Mouse (Mus musculus) adrenal gland, postnatal 4 days (tissue): Measurements from ENCODE around the gene Atg14. TPM values are rescaled to one million over a fixed set of nuclear protein-coding genes. Genes with fewer than 3 reads are reported as not detected.
"Not testable (repeated sequence)": the region's sequence is repeated elsewhere in the genome, so short reads cannot be mapped to it uniquely, and the experiment has no call there.

Experiments used
- DNase-seq, 2 experiments: peaks; one replicate each; pipeline ENCODE4 v3.0.0; 2021 to 2022; ENCODE audit warnings: low spot score in 2 of 2, mixed read lengths in 2 of 2
- total RNA-seq, 2 experiments: library from RNA; stranded (reverse); gene quantifications; 2 replicates each; pipeline ENCODE4 v1.2.3; 2021

The Atg14 gene
- total RNA-seq, 2 experiments from 2014 or later, result 20.9 to 24.9 TPM

DNA sequence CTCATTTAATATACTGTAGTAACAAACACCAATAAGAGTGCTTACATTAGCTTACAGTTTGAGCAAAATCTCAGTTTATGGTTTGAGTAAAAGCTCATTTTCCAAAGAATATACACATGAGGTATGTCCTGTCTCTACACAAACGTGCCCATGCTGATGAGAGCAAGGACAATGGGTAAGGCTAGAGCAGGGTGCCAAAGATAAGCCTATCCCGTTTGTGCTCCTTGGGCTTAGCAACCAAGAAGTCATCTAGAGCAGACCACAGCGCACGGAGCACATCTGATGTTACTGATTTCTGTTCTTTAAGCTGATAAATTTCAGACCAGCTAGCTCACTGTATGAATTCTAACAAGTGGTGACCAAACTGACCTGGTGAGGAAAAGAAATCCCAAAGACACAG, 25.6 kb downstream of the Atg14 start:
- DNase-seq, result no peak

DNA sequence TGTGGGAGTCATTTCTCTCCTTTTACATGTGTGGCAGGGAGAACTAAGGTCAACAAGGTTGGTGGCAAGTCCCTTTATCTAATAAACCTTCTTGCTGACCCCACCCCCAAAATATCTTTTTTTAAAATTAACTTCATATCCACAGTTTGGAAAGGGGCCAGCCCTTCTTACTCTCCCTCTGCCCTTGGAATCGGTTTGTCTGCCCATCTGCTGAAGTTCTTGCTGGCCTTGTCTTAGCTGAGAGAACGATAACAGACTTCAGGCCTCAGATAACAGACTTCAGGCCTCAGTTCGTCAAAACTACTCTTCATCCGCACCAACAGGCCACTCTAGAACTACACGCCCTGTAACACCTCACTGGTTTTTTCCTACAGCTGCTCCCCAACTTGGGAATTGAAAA, 26.2 kb downstream of the Atg14 start:
- DNase-seq, result no peak

DNA sequence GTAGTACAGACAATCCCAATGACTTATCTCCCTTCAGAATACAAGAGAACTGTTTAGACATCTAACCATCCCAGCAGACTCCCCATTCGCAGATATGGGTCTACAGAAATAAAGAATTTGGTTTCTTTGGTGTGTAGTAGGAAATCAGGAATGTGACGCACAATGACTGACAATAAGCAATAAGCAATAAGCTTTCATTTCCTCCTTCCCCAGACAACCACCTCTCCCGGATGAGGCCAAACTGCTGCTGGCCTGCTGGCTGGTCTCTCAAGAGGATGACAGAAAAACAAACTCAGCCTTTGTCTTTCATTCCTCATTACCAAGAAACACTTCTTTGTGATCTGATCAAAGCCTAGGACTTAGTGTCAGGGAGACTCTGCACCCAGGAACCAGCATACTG, 28.2 kb downstream of the Atg14 start:
- no peak for DNase-seq

DNA sequence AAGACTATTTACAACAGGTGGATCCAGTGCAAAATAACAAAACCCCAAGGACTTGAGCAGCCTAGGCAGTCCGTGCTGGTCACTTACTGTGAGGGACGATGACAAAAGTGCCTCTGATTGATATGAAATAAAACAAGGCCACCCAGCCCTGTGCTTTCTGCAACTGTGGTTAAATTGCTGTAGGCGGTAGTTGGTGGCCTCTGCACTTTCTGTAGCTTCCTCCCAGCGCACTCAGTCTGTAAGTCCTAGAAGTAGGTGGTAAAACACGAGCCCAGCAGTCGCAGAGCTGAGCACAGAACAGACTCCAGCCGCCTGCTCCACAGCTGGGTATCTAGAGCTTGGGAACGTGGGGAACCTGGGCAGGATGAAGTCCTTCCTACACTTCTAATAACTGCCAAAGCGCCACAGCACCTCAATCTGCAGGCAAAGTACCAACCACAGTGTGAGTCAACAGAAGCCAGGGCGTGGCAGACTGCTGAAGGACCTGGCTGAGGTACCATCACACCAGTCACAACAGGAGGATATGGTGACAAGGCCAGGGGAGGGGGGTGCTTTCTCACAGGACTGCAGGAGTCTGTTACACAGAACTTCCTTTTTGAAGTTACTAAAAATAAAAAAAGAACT, 29.0 kb downstream of the Atg14 start:
- no peak for DNase-seq

DNA sequence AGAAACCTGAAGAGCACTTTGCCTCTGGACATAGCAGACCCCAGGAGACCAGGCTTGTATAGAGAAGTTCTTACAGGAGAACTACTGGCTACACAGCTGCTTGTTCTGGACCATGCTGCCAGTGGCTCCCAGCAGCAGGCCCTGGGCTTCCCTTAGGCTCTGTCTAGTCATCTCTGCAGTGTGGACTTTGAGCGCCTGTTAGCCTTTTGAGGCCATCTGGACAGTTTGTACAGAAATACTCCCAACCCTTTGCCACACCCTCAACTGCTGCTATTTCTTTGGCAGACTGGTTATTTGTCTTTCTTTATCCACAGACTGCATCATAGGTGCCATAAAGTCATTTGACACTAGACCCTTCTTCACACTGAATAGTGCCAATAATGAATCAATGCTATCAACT, 35.4 kb downstream of the Atg14 start:
- DNase-seq, result no peak

DNA sequence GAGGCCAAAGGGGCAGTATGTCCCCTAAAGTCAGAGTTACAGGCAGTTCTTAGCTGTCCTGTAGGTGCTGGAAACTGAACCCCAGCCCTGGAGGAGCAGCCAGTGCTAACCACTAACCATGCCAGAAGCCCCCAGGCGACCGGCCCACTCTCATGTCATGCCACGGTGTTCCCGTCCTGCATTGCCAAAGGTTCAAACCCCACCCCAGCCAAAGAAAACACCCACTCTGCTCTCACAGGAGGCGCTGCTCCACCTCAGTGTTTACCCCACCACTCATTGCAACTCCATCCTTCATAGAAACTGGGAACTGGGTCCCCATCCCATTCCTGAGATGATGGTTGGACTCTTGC, 36.3 kb downstream of the Atg14 start:
- DNase-seq, result no peak

DNA sequence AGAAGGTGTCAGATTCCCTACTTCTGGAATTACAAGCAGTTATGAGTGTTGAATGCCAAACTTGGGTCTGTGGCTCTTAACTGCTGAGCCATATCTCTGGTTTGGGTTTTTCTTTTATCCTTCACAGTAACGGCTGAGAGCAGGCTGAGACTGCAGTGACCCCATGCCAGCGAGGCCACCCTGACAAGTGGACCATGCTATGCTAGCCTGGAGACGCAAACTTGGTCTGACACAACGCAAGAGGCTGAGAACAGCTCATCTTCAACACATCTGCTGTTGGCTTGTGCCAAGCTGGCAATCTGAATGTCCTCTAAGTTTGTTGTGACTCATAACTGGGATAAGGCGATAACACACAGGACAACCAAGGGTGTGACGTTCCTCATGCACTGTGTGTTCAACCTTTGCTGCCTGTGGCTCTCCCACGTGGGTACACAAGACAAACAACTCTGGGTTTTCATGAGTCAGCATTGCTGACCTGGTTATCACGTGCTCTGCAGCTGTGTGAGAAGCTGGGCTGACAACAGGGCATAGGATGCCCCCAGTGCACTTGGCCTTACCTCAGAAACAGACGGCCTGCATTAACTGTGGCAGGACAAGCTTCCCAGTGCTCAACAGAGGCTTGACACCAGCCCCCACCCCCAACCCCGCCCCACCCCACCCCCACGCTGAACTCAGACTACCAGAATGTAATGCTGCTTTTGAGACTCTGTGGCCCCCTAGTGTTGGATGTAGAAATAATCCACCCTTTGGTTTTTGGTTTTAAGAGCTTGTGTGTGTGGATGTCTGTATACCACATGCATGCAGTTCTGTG, 36.9 kb downstream of the Atg14 start:
- DNase-seq, result peak in 1 of 2 experiments; percentile 42

DNA sequence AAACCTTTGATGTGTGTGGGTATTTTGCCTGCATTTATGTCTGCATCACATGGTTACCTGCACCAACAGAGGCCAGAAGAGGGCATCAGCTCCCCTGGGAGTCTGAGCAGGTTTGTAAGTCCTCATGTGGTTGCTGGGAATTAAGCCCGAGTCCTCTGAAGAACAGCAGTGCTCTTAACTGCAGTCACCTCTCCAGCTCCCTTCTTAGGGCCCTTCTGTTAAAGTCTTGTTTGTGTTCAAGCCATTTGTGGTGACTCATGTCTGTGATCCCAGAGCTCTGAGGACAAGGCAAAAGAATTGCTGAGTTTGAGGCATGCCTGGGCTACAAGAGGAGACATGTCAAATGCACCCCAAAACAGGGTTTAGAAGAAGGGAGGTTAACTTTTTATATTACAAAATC, 38.0 kb downstream of the Atg14 start:
- DNase-seq, result no peak

DNA sequence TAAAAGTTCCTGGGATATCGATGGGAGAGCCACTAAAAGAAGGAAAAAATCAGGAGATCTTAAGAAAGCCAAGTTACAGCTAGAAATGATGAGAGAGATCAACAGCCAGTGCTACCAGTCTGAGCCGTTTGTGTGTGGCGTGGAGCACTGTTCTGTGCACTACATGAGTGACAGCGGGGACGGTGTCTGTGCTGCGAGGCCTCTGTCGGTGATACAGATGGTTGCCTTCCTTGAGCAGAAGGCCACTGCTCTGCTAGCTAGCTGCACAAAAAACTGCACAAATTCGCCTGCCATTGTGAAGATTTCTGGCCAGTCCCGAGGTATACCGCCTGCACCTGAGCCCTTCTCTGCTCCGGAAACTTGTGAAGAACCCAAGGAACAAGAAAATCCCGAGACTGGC, 40.9 kb downstream of the Atg14 start:
- not testable (repeated sequence) for DNase-seq

DNA sequence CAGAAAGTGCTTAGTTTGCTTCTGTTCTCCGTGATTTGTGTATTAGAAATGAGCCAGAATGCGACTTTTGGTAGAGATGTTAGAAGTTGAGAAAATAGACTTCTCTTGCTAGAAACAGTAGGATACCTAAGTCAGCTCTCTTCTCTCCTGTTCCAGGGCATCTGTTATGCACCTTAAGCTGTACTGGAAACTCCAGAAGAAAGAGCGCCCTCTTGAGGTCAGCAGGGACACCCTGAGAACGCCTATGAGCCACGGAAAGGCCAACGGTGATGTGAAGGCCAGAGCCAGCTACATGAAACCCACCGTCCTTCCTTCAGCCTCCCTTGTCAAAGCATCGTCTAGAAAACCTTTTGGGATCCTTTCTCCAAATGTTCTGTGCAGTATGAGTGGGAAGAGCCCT, 41.4 kb downstream of the Atg14 start:
- peak in 1 of 2 experiments; percentile 29 for DNase-seq

DNA sequence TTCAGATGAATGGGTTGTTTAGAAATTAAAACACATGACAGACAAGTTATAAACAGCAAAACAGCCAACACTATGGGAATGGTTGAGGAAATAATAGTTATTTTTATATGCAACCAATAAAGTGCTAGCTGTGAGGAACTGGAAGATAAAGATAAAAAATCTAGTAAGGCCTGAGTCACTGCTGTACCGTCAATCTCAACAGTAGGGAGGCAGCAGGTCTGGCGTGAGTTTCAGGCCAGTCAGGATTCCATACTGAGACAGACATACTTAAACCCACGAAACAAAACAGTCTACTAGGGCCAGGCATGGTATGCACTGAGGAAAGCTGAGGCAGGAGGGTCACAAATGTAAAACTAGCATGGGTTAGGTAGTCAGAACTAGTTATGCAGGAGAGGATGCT, 42.2 kb downstream of the Atg14 start:
- no peak for DNase-seq

DNA sequence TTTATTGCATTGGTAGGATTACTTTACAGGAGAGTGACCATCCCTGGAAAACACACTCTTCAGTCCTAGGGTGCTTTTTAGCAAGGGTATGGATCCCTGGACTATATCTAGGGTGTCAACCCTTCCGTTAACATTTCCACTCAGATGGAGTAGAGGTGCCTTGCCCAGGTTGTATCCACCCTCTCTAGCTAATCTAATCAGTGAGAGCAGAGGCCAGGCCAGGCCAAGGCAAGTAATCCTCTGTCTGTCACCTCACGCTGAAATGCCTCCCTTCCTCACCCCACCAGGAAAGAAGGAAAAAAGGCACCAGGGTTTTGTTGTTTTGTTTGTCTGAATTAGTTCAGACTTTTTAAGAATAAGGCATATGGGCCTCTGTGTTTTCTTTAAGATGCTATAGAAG, 42.6 kb downstream of the Atg14 start:
- no peak for DNase-seq

DNA sequence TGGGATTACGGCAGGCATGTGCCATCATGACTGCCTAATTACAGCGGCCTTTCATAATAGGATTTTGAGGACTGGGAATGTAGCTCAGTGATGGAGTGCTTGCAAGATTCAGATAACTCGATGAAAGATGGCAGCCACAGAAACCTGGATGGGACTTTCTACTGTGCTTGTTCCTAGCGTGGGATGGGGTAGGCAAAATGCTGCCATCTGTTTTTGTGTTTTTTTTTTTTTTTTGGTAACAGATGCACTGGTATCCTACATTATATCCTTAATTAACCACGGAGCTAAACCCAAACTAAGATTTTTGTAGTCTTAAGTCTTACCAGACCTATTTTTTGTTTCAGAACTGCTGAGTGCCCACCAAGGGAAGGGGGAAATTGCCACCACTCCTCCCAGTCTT, 44.6 kb downstream of the Atg14 start:
- no peak for DNase-seq

DNA sequence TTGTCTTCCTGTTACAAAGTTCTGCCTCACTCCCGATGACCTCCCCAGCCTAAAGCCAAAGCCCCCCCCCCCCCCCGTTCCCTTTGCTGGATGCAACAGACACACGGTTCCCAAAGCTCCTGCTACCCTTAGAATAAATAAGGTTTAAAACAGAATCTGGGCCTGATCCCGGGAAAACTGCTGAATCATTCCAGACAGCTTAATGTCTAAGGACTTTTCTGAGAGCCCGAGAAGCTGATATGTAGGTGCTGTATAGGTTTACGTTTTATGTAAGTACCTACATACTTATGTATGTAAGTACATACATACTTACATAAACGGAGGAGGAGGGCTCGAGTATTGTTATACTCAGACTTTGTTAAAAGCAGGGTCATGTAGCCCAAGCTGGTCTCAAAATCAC, 45.1 kb downstream of the Atg14 start:
- no peak for DNase-seq

DNA sequence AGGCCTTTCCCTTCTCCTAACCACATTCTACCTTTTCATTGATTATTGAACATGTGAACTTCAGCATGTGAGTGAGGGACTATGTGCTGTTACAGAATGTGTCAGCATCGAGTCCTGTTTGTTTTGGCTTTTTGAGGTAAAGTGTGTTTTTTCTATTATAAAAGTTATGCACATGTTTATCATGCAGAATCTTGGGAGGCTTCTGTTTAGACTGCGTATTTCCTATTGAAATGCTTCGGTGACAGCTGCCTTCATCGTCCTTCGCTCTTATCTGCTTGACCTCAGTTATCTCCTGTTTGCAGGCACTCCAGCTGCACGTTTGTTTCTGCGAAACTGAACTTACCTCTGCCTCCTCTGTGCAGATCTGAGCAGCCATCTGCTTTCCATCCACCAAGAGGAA, 48.1 kb downstream of the Atg14 start:
- DNase-seq, result no peak

DNA sequence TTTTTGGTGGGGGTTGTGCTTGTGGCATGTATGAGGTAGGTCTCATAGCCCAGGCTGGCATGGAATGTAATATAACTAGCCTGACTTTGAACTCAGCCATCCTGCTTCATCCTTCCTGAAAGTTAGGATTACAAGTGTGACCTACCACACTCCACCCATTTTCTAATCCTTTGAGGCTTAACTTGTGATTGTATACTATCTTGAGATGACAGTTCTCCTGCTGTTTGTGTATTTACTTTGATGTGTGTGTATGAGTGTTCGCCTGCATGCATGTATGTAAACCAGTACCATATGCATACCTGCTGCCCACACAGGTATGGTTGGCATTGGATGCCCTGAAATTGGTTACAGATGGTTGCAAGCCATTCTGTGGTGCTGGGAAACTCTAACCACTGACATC, 48.8 kb downstream of the Atg14 start:
- no peak for DNase-seq

DNA sequence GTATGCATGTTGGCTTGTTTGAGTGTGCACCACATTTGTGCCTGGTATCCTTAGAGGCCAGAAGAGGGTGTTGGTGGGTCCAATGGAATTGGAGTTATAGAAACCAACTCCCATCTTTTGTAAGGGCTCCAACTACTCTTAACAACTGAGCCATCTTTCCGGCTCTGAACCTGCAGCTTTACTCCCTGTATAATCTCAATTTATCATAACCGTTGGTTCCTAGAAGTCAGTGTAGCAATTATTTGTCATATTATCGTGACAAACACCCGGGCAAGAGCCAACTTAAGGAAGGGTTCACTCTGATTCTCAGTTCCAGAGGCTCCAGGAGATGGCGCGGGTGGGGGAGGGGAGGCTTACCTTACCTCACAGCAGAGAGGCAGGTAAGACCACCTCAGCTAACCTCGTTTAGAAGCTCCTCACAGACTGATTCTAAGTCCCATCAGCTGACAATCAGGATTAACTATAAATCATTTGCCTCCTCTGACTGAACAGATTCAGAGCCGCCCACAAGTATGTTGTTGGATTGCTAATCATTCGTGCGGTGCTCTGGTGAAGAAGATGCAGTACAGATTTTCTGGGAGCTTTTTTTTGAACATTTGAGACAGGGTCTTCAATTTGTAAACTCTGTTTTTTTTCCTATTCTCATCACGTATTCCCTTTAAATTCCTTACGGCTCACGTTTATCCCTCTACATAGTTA, 49.5 kb downstream of the Atg14 start:
- no peak for DNase-seq

DNA sequence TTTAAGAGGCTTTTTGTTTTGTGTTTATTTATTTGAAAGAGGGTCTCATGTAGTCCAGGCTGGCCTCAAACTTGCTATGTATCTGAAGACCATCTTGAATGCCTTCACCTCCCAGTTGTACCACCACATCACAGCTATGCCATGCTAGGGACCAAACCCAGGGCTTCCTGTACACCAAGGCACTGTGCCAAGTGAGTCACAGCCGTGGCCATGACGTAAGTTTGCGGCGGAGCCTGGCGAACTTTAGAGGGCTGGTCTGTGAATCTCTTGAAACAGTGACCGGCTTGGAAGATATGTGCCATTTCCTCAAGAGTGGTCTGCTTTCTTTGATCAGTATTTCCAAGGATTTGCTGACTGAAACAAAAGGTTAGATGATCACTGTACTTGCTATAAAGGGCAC, 51.8 kb downstream of the Atg14 start:
- peak in 1 of 2 experiments; percentile 36 for DNase-seq

DNA sequence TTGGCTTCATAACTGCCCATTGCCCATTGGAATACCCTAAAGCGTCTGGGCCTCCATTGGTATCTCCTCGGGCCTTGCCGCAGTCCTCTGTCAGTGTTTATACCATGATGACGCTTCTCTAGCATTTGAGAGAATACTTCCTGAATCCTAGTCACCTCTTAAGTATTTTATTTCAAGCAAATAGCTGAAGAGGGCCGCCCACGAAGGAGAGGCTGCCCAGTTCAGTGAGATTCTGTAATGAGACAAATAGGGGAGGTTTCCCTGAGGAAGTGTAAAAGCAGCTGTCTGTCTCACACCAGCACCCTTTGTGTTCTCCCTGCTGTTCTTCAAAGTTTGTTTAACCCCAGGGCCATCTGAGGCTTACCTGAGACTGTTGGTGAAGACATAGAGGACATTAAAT, 53.7 kb downstream of the Atg14 start:
- DNase-seq, result no peak

DNA sequence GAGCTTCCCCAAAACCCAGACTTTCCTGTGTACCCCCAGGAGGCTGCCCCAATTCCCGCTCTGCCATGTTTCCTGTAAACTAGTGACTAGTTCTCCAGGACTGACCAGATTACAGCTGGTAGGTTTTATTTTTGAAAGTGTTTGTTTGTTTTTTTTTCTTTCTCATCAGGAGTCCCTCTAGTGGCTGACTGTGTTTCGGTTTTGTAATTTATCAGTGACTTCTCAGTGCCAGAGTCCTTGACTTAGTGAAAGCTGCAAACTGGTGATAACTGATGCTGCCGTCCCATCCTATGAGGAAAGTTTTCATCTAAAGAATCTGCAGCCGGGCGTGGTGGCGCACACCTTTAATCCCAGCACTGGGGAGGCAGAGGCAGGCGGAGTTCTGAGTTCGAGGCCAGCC, 54.8 kb downstream of the Atg14 start:
- no peak for DNase-seq

DNA sequence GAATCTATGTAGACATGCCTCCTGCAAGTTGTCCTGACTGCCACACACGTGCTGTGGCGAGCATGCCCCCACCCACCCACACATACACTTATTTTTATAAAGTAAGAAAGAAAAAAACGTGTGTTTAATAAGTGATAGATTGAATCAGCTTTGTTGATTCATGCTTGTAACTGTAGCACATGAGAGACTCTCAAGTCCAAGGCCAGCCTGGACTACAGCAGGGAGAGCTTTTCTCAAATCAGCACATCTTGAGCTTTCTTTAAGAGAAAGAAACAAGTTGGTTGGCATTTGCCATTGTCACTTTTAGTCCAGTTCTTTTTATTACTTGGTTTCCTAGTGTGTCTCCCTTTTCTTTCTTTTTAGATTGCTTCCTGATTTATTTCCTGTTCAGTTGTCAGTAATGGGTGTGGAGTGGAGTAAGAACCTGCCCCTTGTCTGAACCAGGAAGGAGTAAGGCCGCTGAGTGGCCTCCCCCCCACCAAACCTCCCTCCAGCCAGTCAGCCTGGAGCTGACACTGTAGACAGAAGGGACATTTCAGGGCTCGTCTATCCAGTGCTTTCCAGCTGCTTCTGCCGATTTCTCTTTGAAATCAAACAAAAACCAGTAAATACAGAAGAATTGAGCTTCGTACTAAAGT, 55.5 kb downstream of the Atg14 start:
- peak in 1 of 2 experiments; percentile 15 for DNase-seq

DNA sequence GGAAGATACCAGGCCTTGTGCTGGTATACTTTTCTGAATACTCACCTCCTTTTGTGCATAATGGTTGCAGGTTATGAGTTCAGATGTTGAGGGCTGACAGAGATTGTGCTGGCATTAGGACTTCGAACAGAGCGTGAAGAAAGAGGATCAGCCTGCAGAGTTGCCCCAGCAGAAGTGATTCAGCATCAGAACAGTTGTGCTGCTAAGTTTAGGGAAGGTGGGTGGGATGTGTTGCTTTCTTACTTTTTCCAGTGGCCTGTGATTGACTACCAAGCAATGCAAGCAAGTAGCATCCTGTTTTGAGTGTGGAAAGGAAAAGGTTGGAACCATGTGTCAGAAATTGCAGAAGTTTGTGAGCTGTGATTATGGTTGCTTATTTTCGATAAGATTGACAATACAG, 56.8 kb downstream of the Atg14 start:
- no peak for DNase-seq
